Mouse (Mus musculus) forebrain, embryonic 11.5 days (tissue): Measurements from ENCODE around the gene Nmnat1. TPM values are rescaled to one million over a fixed set of nuclear protein-coding genes. Genes with fewer than 3 reads are reported as not detected.
A peak's percentile ranks its signal among the peaks of the same experiment; 100 is the strongest.
"Not testable (repeated sequence)": the region's sequence is repeated elsewhere in the genome, so short reads cannot be mapped to it uniquely, and the experiment has no call there.

Experiments
- ATAC-seq: fragments of 200-750 bp; cut with Nextera tagmentation; replicated peaks from 2 replicates; pipeline ENCODE4 v1.8.0; 2017; ENCODE audit warnings: moderate TSS enrichment; ENCODE audit not compliant: low FRiP score
- DNase-seq: peaks from one replicate; pipeline ENCODE4 v3.0.0-alpha.2; 2017; ENCODE audit warnings: low spot score
- H3K27ac ChIP-seq: fragments of 300-500 bp; sonication (generic); 2 replicates; pipeline ENCODE4 v1.5.1; 2014; ENCODE audit warnings: low read depth, low read length
- H3K27me3 ChIP-seq: fragments of 300-500 bp; sonication (generic); 2 replicates; pipeline ENCODE4 v1.6.1; 2014; ENCODE audit warnings: mild to moderate bottlenecking, low read length, mixed read lengths; ENCODE audit not compliant: control insufficient read depth, insufficient read depth
- H3K36me3 ChIP-seq: fragments of 300-500 bp; sonication (generic); 2 replicates; pipeline ENCODE4 v1.6.1; 2014; ENCODE audit warnings: mild to moderate bottlenecking, low read length, moderate library complexity, mixed read lengths; ENCODE audit not compliant: control insufficient read depth, insufficient read depth
- H3K4me1 ChIP-seq: fragments of 300-500 bp; sonication (generic); replicated peaks from 2 replicates; pipeline ENCODE4 v1.6.1; 2014; ENCODE audit warnings: low read length, mixed read lengths; ENCODE audit not compliant: control insufficient read depth, insufficient read depth
- H3K4me2 ChIP-seq: fragments of 300-500 bp; sonication (generic); 2 replicates; pipeline ENCODE4 v1.6.1; 2014; ENCODE audit warnings: low read depth, mild to moderate bottlenecking, low read length, moderate library complexity, mixed read lengths; ENCODE audit not compliant: severe bottlenecking
- H3K4me3 ChIP-seq: fragments of 300-500 bp; sonication (generic); 2 replicates; pipeline ENCODE4 v1.5.1; 2014; ENCODE audit warnings: low read depth, low read length
- H3K9ac ChIP-seq: fragments of 300-500 bp; sonication (generic); 2 replicates; pipeline ENCODE4 v1.6.1; 2014; ENCODE audit warnings: low read length
- H3K9me3 ChIP-seq: fragments of 300-500 bp; sonication (generic); 2 replicates; pipeline ENCODE4 v1.6.1; 2016; ENCODE audit warnings: low read length, mixed read lengths; ENCODE audit not compliant: control insufficient read depth
- whole genome bisulfite sequencing: fragments of 180-500 bp; shearing (Covaris S2); extraction: QIAGEN DNeasy Blood & Tissue Kit; methylation state at CpG from one replicate; pipeline ENCODE4 v1.1.7; 2014; 5-methylcytosine and 5-hydroxymethylcytosine counted together
- polyA plus RNA-seq: library from polyadenylated mRNA; unstranded; fragments of >200 nt; fragmentation: Nextera tagmentation; extraction: Ambion mirVana; gene quantifications from 2 replicates; pipeline ENCODE4 v1.2.1, GENCODE M21; 2014

Gene Nmnat1
- polyA plus RNA-seq, 1 experiment from 2014 or later, result 17.3 TPM

- 2% methylated on average over 11 of the region's 11 CpGs for WGBS
Observed at GRCm38 (mm10) chr4:149445868-149446267, 39.1 kb downstream of the Nmnat1 start.

GRCm38 (mm10) chr4:149444964-149445701 lies 39.9 kb downstream of the Nmnat1 start:
- Histone ChIP-seq H3K9ac (peak overlapping the region; percentile 70), H3K4me3 (peak overlapping the region; percentile 24), H3K27ac (peak overlapping the region; percentile 85), H3K9me3 (no peaks in the 10 kb centered on the region), H3K4me1 (peaks cover 4% of the 10 kb centered on the region; the same call in 1 of the 2 replicates), H3K36me3 (no peaks in the 10 kb centered on the region), H3K4me2 (peak overlapping the region; percentile 60), H3K27me3 (peaks cover 2% of the 10 kb centered on the region; the same call in 1 of the 2 replicates)
- ATAC-seq (peak; percentile 94), DNase-seq (peak; percentile 96)
- under 1% methylated on average over 36 of the region's 36 CpGs for WGBS

More at GRCm38 (mm10) chr4:149445868-149446267, 39.1 kb downstream of the Nmnat1 start:
- peak; percentile 88 for DNase-seq
- peaks cover 4% of the 10 kb centered on the region; the same call in 1 of the 2 replicates for H3K4me1 ChIP-seq
- H3K4me2 ChIP-seq, result peak overlapping the region; percentile 60; the same call in 1 of the 2 replicates
- H3K9me3 ChIP-seq, result no peaks in the 10 kb centered on the region
- H3K36me3 ChIP-seq, result no peaks in the 10 kb centered on the region
- no peaks in the 10 kb centered on the region for H3K27me3 ChIP-seq
- H3K27ac ChIP-seq, result peak overlapping the region; percentile 85
- H3K4me3 ChIP-seq, result no peak overlapping the region; the same call in 1 of the 2 replicates
- H3K9ac ChIP-seq, result peak overlapping the region; percentile 70
- peak; percentile 72 for ATAC-seq

GRCm38 (mm10) chr4:149444465-149444864 lies 40.5 kb downstream of the Nmnat1 start:
- no peak for DNase-seq
- H3K27ac ChIP-seq, result no peak overlapping the region

GRCm38 (mm10) chr4:149442436-149442835 lies 42.6 kb downstream of the Nmnat1 start:
- Histone ChIP-seq H3K9ac (no peak overlapping the region), H3K4me1 (peaks cover 4% of the 10 kb centered on the region; the same call in 1 of the 2 replicates), H3K27me3 (peaks cover 2% of the 10 kb centered on the region; the same call in 1 of the 2 replicates), H3K9me3 (no peaks in the 10 kb centered on the region), H3K27ac (no peak overlapping the region), H3K4me2 (no peak overlapping the region), H3K36me3 (no peaks in the 10 kb centered on the region), H3K4me3 (no peak overlapping the region)
- no peak for DNase-seq
- no peak for ATAC-seq
- WGBS, result 68% methylated on average over 3 of the region's 3 CpGs

More at GRCm38 (mm10) chr4:149444465-149444864, 40.5 kb downstream of the Nmnat1 start:
- Histone ChIP-seq H3K27me3 (peaks cover 2% of the 10 kb centered on the region; the same call in 1 of the 2 replicates), H3K4me3 (no peak overlapping the region), H3K4me2 (peak overlapping the region; percentile 60; the same call in 1 of the 2 replicates), H3K9ac (peak overlapping the region; percentile 70), H3K36me3 (no peaks in the 10 kb centered on the region), H3K9me3 (no peaks in the 10 kb centered on the region), H3K4me1 (peaks cover 4% of the 10 kb centered on the region; the same call in 1 of the 2 replicates)
- no peak for ATAC-seq
- WGBS, result 76% methylated on average over 1 of the region's 1 CpGs

GRCm38 (mm10) chr4:149440576-149440975 lies 44.4 kb downstream of the Nmnat1 start:
- no peaks in the 10 kb centered on the region for H3K36me3 ChIP-seq
- H3K27ac ChIP-seq, result no peak overlapping the region
- no peak overlapping the region for H3K4me3 ChIP-seq
- 78% methylated on average over 8 of the region's 8 CpGs for whole genome bisulfite sequencing
- no peak overlapping the region for H3K4me2 ChIP-seq
- ATAC-seq (no peak), DNase-seq (no peak)
- no peak overlapping the region for H3K9ac ChIP-seq
- H3K9me3 ChIP-seq, result no peaks in the 10 kb centered on the region
- H3K27me3 ChIP-seq, result peaks cover 2% of the 10 kb centered on the region; the same call in 1 of the 2 replicates
- peaks cover 2% of the 10 kb centered on the region; the same call in 1 of the 2 replicates for H3K4me1 ChIP-seq

GRCm38 (mm10) chr4:149431887-149432286 lies 53.1 kb downstream of the Nmnat1 start:
- not testable (repeated sequence) for H3K27ac ChIP-seq, H3K27me3 ChIP-seq, H3K4me1 ChIP-seq, DNase-seq, H3K9me3 ChIP-seq, ATAC-seq, H3K36me3 ChIP-seq, H3K9ac ChIP-seq, H3K4me2 ChIP-seq, H3K4me3 ChIP-seq
- WGBS, result 67% methylated on average over 1 of the region's 1 CpGs

- ATAC-seq, result no peak
- no peak for DNase-seq
- H3K27me3 ChIP-seq, result no peaks in the 10 kb centered on the region
- no peak overlapping the region for H3K27ac ChIP-seq
- no peak overlapping the region for H3K4me2 ChIP-seq
- no peak overlapping the region for H3K9ac ChIP-seq
- no peaks in the 10 kb centered on the region for H3K9me3 ChIP-seq
- 90% methylated on average over 5 of the region's 5 CpGs for WGBS
- H3K4me3 ChIP-seq, result no peak overlapping the region
- no peaks in the 10 kb centered on the region for H3K36me3 ChIP-seq
- no peaks in the 10 kb centered on the region for H3K4me1 ChIP-seq
Observed at GRCm38 (mm10) chr4:149429592-149429991, 55.4 kb downstream of the Nmnat1 start.

- DNase-seq (peak; percentile 100), ATAC-seq (peak; percentile 94)
- Histone ChIP-seq H3K36me3 (no peaks in the 10 kb centered on the region), H3K4me1 (no peaks in the 10 kb centered on the region), H3K9ac (peak within 1 kb of the TSS; percentile 84), H3K4me2 (peak within 1 kb of the TSS; percentile 72), H3K27ac (peak within 1 kb of the TSS; percentile 99), H3K9me3 (no peaks in the 10 kb centered on the region), H3K27me3 (no peaks in the 10 kb centered on the region), H3K4me3 (peak within 1 kb of the TSS; percentile 84)
- under 1% methylated on average over 43 of the region's 50 CpGs for WGBS
Observed at GRCm38 (mm10) chr4:149426325-149427199, 58.4 kb downstream of the Nmnat1 start, which contains the start of gene Ube4b. TSS of gene Ube4b (minus strand) at chr4:149426749.
